Mouse (Mus musculus) liver, embryonic 14.5 days (tissue): ENCODE data around the gene Gm48552.

Experiments used
- CTCF ChIP-seq: IDR thresholded peaks from 2 replicates; pipeline ENCODE4 v1.5.1; 2016; ENCODE audit warnings: antibody characterized with exemption, low read depth, control low read depth
- EP300 ChIP-seq: IDR thresholded peaks from 2 replicates; pipeline ENCODE4 v1.6.1; 2016; ENCODE audit warnings: antibody characterized with exemption, low read depth

- TF ChIP-seq CTCF (no peak), EP300 (no peak)
These were observed 14.7 kb downstream of the Gm48552 start for GRCm38 (mm10) chr10:81403511-81403910.
